Mouse (Mus musculus) ES-Bruce4 (cell line): ENCODE data around the gene Cdkl3.

Source experiments
- CTCF ChIP-seq: IDR thresholded peaks from one replicate; pipeline ENCODE4 v1.8.1; 2011; ENCODE audit warnings: low read depth, low read length
- EP300 ChIP-seq: IDR thresholded peaks from 2 replicates; pipeline ENCODE4 v1.6.1; 2011; ENCODE audit warnings: low read depth, low read length; ENCODE audit not compliant: insufficient read depth

- TF ChIP-seq CTCF (no peak), EP300 (no peak)
Observed at GRCm38 (mm10) chr11:52097016-52097415, 93.0 kb downstream of the Cdkl3 start.
